Mouse (Mus musculus): ENCODE measurements at regions not wholly inside any gene's neighbourhood (a gene's known extent, or its start where the extent isn't known, plus 50 kb on each side); places are given as distances from the start of the nearest gene placed in this dataset.

- Histone ChIP-seq H3K27me3 (ENCODE audit: control insufficient read depth, insufficient read depth, low read length) (no peaks in the 10 kb centered on the region), H3K4me2 (replicated peaks; ENCODE audit: low read depth, low read length) (no peak overlapping the region), H3K27ac (ENCODE audit: low read length) (no peak overlapping the region), H3K4me3 (ENCODE audit: low read depth, low read length) (no peak overlapping the region), H3K36me3 (ENCODE audit: control insufficient read depth, insufficient read depth, low read length) (no peaks in the 10 kb centered on the region), H3K9ac (replicated peaks; ENCODE audit: low read depth, low read length) (no peak overlapping the region), H3K9me3 (ENCODE audit: control insufficient read depth, low read depth, low read length) (no peaks in the 10 kb centered on the region), H3K4me1 (ENCODE audit: control insufficient read depth, insufficient read depth, low read length) (no peaks in the 10 kb centered on the region)
- no peak for ATAC-seq (ENCODE audit: insufficient number of reproducible peaks, insufficient read depth, low FRiP score, low read depth)
- 77% methylated on average over 13 of the region's 13 CpGs for WGBS
Measured at GRCm38 (mm10) chr10:17023571-17024293, 699.3 kb upstream of the Cited2 start.

GRCm38 (mm10) chr10:17024294-17024665 is 698.7 kb upstream of the Cited2 start:
- H3K4me3 ChIP-seq (ENCODE audit: low read depth, low read length), result no peak overlapping the region
- no peaks in the 10 kb centered on the region for H3K27me3 ChIP-seq (ENCODE audit: control insufficient read depth, insufficient read depth, low read length)
- no peak overlapping the region for H3K27ac ChIP-seq (ENCODE audit: low read length)
- H3K36me3 ChIP-seq (ENCODE audit: control insufficient read depth, insufficient read depth, low read length), result no peaks in the 10 kb centered on the region
- no peaks in the 10 kb centered on the region for H3K9me3 ChIP-seq (ENCODE audit: control insufficient read depth, low read depth, low read length)
- H3K4me2 ChIP-seq (replicated peaks; ENCODE audit: low read depth, low read length), result no peak overlapping the region
- no peaks in the 10 kb centered on the region for H3K4me1 ChIP-seq (ENCODE audit: control insufficient read depth, insufficient read depth, low read length)
- WGBS, result 69% methylated on average over 1 of the region's 1 CpGs
- no peak for ATAC-seq (ENCODE audit: insufficient number of reproducible peaks, insufficient read depth, low FRiP score, low read depth)
- H3K9ac ChIP-seq (replicated peaks; ENCODE audit: low read depth, low read length), result no peak overlapping the region

GRCm38 (mm10) chr10:17034892-17035775 is 687.9 kb upstream of the Cited2 start:
- 91% methylated on average over 2 of the region's 2 CpGs for WGBS
- no peaks in the 10 kb centered on the region for H3K27me3 ChIP-seq (ENCODE audit: control insufficient read depth, insufficient read depth, low read length)
- H3K4me2 ChIP-seq (replicated peaks; ENCODE audit: low read depth, low read length), result no peak overlapping the region
- ATAC-seq (ENCODE audit: insufficient number of reproducible peaks, insufficient read depth, low FRiP score, low read depth), result no peak
- no peaks in the 10 kb centered on the region for H3K4me1 ChIP-seq (ENCODE audit: control insufficient read depth, insufficient read depth, low read length)
- H3K9me3 ChIP-seq (ENCODE audit: control insufficient read depth, low read depth, low read length), result no peaks in the 10 kb centered on the region
- no peak overlapping the region for H3K27ac ChIP-seq (ENCODE audit: low read length)
- no peaks in the 10 kb centered on the region for H3K36me3 ChIP-seq (ENCODE audit: control insufficient read depth, insufficient read depth, low read length)
- H3K9ac ChIP-seq (replicated peaks; ENCODE audit: low read depth, low read length), result no peak overlapping the region
- H3K4me3 ChIP-seq (ENCODE audit: low read depth, low read length), result no peak overlapping the region

GRCm38 (mm10) chr10:17038259-17039043 is 684.6 kb upstream of the Cited2 start:
- Histone ChIP-seq H3K36me3 (ENCODE audit: control insufficient read depth, insufficient read depth, low read length) (no peaks in the 10 kb centered on the region), H3K27me3 (ENCODE audit: control insufficient read depth, insufficient read depth, low read length) (no peaks in the 10 kb centered on the region), H3K9ac (replicated peaks; ENCODE audit: low read depth, low read length) (no peak overlapping the region), H3K4me2 (replicated peaks; ENCODE audit: low read depth, low read length) (no peak overlapping the region), H3K4me3 (ENCODE audit: low read depth, low read length) (no peak overlapping the region), H3K9me3 (ENCODE audit: control insufficient read depth, low read depth, low read length) (no peaks in the 10 kb centered on the region), H3K4me1 (ENCODE audit: control insufficient read depth, insufficient read depth, low read length) (no peaks in the 10 kb centered on the region), H3K27ac (ENCODE audit: low read length) (no peak overlapping the region)
- WGBS, result 73% methylated on average over 11 of the region's 11 CpGs
- ATAC-seq (ENCODE audit: insufficient number of reproducible peaks, insufficient read depth, low FRiP score, low read depth), result no peak

- Histone ChIP-seq H3K27ac (ENCODE audit: low read length) (no peak overlapping the region), H3K4me2 (replicated peaks; ENCODE audit: low read depth, low read length) (no peak overlapping the region), H3K9ac (replicated peaks; ENCODE audit: low read depth, low read length) (no peak overlapping the region), H3K27me3 (ENCODE audit: control insufficient read depth, insufficient read depth, low read length) (no peaks in the 10 kb centered on the region), H3K4me1 (ENCODE audit: control insufficient read depth, insufficient read depth, low read length) (no peaks in the 10 kb centered on the region), H3K4me3 (ENCODE audit: low read depth, low read length) (no peak overlapping the region), H3K36me3 (ENCODE audit: control insufficient read depth, insufficient read depth, low read length) (no peaks in the 10 kb centered on the region), H3K9me3 (ENCODE audit: control insufficient read depth, low read depth, low read length) (no peaks in the 10 kb centered on the region)
- no peak for ATAC-seq (ENCODE audit: insufficient number of reproducible peaks, insufficient read depth, low FRiP score, low read depth)
- 80% methylated on average over 1 of the region's 1 CpGs for WGBS
Measured at GRCm38 (mm10) chr10:17042090-17042489, 680.9 kb upstream of the Cited2 start.

GRCm38 (mm10) chr10:17042973-17043372 is 680.0 kb upstream of the Cited2 start:
- Histone ChIP-seq H3K4me1 (ENCODE audit: control insufficient read depth, insufficient read depth, low read length) (no peaks in the 10 kb centered on the region), H3K27ac (ENCODE audit: low read length) (no peak overlapping the region), H3K36me3 (ENCODE audit: control insufficient read depth, insufficient read depth, low read length) (no peaks in the 10 kb centered on the region), H3K9ac (replicated peaks; ENCODE audit: low read depth, low read length) (no peak overlapping the region), H3K4me2 (replicated peaks; ENCODE audit: low read depth, low read length) (no peak overlapping the region), H3K27me3 (ENCODE audit: control insufficient read depth, insufficient read depth, low read length) (no peaks in the 10 kb centered on the region), H3K4me3 (ENCODE audit: low read depth, low read length) (no peak overlapping the region), H3K9me3 (ENCODE audit: control insufficient read depth, low read depth, low read length) (no peaks in the 10 kb centered on the region)
- ATAC-seq (ENCODE audit: insufficient number of reproducible peaks, insufficient read depth, low FRiP score, low read depth), result no peak
- 74% methylated on average over 3 of the region's 3 CpGs for WGBS

GRCm38 (mm10) chr10:17046765-17047164 is 676.3 kb upstream of the Cited2 start:
- no peak for ATAC-seq (ENCODE audit: insufficient number of reproducible peaks, insufficient read depth, low FRiP score, low read depth)
- WGBS, result 88% methylated on average over 5 of the region's 5 CpGs
- Histone ChIP-seq H3K9me3 (ENCODE audit: control insufficient read depth, low read depth, low read length) (no peaks in the 10 kb centered on the region), H3K36me3 (ENCODE audit: control insufficient read depth, insufficient read depth, low read length) (no peaks in the 10 kb centered on the region), H3K4me3 (ENCODE audit: low read depth, low read length) (no peak overlapping the region), H3K9ac (replicated peaks; ENCODE audit: low read depth, low read length) (no peak overlapping the region), H3K27me3 (ENCODE audit: control insufficient read depth, insufficient read depth, low read length) (no peaks in the 10 kb centered on the region), H3K4me1 (ENCODE audit: control insufficient read depth, insufficient read depth, low read length) (no peaks in the 10 kb centered on the region), H3K27ac (ENCODE audit: low read length) (no peak overlapping the region), H3K4me2 (replicated peaks; ENCODE audit: low read depth, low read length) (no peak overlapping the region)

GRCm38 (mm10) chr10:17072906-17073305 is 650.1 kb upstream of the Cited2 start:
- Histone ChIP-seq H3K9ac (replicated peaks; ENCODE audit: low read depth, low read length) (no peak overlapping the region), H3K27me3 (ENCODE audit: control insufficient read depth, insufficient read depth, low read length) (no peaks in the 10 kb centered on the region), H3K27ac (ENCODE audit: low read length) (no peak overlapping the region), H3K4me2 (replicated peaks; ENCODE audit: low read depth, low read length) (no peak overlapping the region), H3K4me3 (ENCODE audit: low read depth, low read length) (no peak overlapping the region), H3K9me3 (ENCODE audit: control insufficient read depth, low read depth, low read length) (no peaks in the 10 kb centered on the region), H3K4me1 (ENCODE audit: control insufficient read depth, insufficient read depth, low read length) (peaks cover 4% of the 10 kb centered on the region; the same call in 1 of the 2 replicates), H3K36me3 (ENCODE audit: control insufficient read depth, insufficient read depth, low read length) (no peaks in the 10 kb centered on the region)
- ATAC-seq (ENCODE audit: insufficient number of reproducible peaks, insufficient read depth, low FRiP score, low read depth), result no peak
- 68% methylated on average over 1 of the region's 1 CpGs for WGBS

Measured in stomach, embryonic 14.5 days (tissue).